Mouse (Mus musculus): ENCODE measurements around the gene Ccno.

Gene Ccno

GRCm38 (mm10) chr13:112987532-112987943 is at the start of gene Ccno:
Gene Ccno (plus strand): TSS chr13:112987802.
- DNase-seq (ENCODE audit: low spot score): peak; percentile 93

- no peak for DNase-seq (ENCODE audit: low spot score)
These were observed 49.5 kb upstream of the Ccno start for GRCm38 (mm10) chr13:112938130-112938529.

GRCm38 (mm10) chr13:112941879-112942330 is 45.7 kb upstream of the Ccno start:
- no peak for DNase-seq (ENCODE audit: low spot score)

GRCm38 (mm10) chr13:112945312-112945711 is 42.3 kb upstream of the Ccno start:
- no peak for DNase-seq (ENCODE audit: low spot score)

GRCm38 (mm10) chr13:112945900-112946299 is 41.7 kb upstream of the Ccno start:
- no peak for DNase-seq (ENCODE audit: low spot score)

- no peak for DNase-seq (ENCODE audit: low spot score)
These were observed 33.5 kb upstream of the Ccno start for GRCm38 (mm10) chr13:112954067-112954466.

- DNase-seq (ENCODE audit: low spot score): no peak
These were observed 24.5 kb upstream of the Ccno start for GRCm38 (mm10) chr13:112963081-112963480.

- DNase-seq (ENCODE audit: low spot score): no peak
These were observed 23.2 kb upstream of the Ccno start for GRCm38 (mm10) chr13:112964421-112964820.

- DNase-seq (ENCODE audit: low spot score): no peak
These were observed 20.3 kb upstream of the Ccno start for GRCm38 (mm10) chr13:112967267-112967666.

GRCm38 (mm10) chr13:112976720-112977119 is 10.9 kb upstream of the Ccno start:
- DNase-seq (ENCODE audit: low spot score): no peak

GRCm38 (mm10) chr13:112985605-112986450 is 1.8 kb upstream of the Ccno start:
- peak; percentile 72 for DNase-seq (ENCODE audit: low spot score)

- DNase-seq (ENCODE audit: low spot score): no peak
These were observed 1.1 kb upstream of the Ccno start for GRCm38 (mm10) chr13:112986451-112986950.

- peak; percentile 47 for DNase-seq (ENCODE audit: low spot score)
These were observed 389 bp downstream of the Ccno start for GRCm38 (mm10) chr13:112987991-112988390.

GRCm38 (mm10) chr13:112988866-112989265 is 1.3 kb downstream of the Ccno start:
- no peak for DNase-seq (ENCODE audit: low spot score)

GRCm38 (mm10) chr13:112989541-112989940 is 1.9 kb downstream of the Ccno start:
- peak; percentile 44 for DNase-seq (ENCODE audit: low spot score)

GRCm38 (mm10) chr13:112990346-112990745 is 2.7 kb downstream of the Ccno start:
- peak; percentile 26 for DNase-seq (ENCODE audit: low spot score)

- peak; percentile 20 for DNase-seq (ENCODE audit: low spot score)
These were observed 6.0 kb downstream of the Ccno start, which contains the start of gene Mcidas for GRCm38 (mm10) chr13:112993531-112994152. Gene Mcidas (plus strand): TSS chr13:112993845.

- peak; percentile 82 for DNase-seq (ENCODE audit: low spot score)
These were observed 6.6 kb downstream of the Ccno start for GRCm38 (mm10) chr13:112994191-112994590.

- no peak for DNase-seq (ENCODE audit: low spot score)
These were observed 8.8 kb downstream of the Ccno start for GRCm38 (mm10) chr13:112996407-112996806.

GRCm38 (mm10) chr13:112997369-112997768 is 9.8 kb downstream of the Ccno start:
- DNase-seq (ENCODE audit: low spot score): no peak

GRCm38 (mm10) chr13:112998427-112999201 is 11.0 kb downstream of the Ccno start:
- DNase-seq (ENCODE audit: low spot score): peak; percentile 73

- DNase-seq (ENCODE audit: low spot score): no peak
These were observed 12.5 kb downstream of the Ccno start for GRCm38 (mm10) chr13:113000090-113000489.
